Mouse (Mus musculus): ENCODE results near the gene Fcna. TPM values are rescaled to one million over a fixed set of nuclear protein-coding genes. Genes with fewer than 3 reads are reported as not detected.

The Fcna gene
- total RNA-seq, 2 experiments from 2014 or later, result 11.3 to 15.8 TPM

DNA sequence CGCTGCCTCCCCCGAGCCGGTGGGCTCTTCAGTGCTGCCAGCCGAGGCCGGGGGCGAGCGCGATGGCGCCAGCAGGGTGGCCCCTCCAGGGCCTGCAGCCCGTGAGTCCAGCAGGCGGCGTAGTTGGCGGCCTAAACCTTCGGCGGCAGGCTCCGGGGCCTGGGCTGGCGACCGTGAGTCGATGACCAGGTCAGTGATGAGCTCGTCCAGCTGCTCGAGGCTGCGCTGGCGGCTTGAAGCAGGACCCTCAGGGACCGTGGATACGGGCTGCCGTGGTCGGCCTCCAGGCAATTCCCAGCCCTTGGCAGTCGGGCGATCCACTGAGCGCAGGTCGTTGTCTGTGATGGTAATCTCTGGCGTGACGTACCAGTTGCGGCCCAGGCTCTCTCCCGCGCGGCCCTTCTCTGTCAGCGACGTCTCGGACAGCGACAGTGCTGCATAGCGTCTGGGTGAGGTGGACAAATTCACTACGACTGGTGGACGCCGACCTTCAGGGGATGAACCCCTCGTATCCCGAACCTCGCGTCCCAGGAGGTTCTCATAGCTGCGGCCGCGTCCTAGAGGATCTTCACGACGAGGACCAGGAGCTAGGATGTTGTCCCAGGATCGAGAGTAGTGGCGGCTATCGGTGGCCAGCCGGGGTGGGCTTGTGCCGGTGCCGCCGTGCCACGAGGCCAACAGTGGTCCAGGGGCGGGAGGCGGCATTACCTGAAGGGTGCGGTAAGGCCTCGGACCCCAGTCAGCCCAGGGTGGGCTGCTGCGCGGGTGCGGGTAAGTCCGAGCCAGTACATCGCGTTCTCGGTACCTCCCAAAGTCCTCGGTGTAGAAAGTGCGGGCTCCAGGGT lies 49.7 kb downstream of the Fcna start:
- peak; percentile 29 for DNase-seq

DNA sequence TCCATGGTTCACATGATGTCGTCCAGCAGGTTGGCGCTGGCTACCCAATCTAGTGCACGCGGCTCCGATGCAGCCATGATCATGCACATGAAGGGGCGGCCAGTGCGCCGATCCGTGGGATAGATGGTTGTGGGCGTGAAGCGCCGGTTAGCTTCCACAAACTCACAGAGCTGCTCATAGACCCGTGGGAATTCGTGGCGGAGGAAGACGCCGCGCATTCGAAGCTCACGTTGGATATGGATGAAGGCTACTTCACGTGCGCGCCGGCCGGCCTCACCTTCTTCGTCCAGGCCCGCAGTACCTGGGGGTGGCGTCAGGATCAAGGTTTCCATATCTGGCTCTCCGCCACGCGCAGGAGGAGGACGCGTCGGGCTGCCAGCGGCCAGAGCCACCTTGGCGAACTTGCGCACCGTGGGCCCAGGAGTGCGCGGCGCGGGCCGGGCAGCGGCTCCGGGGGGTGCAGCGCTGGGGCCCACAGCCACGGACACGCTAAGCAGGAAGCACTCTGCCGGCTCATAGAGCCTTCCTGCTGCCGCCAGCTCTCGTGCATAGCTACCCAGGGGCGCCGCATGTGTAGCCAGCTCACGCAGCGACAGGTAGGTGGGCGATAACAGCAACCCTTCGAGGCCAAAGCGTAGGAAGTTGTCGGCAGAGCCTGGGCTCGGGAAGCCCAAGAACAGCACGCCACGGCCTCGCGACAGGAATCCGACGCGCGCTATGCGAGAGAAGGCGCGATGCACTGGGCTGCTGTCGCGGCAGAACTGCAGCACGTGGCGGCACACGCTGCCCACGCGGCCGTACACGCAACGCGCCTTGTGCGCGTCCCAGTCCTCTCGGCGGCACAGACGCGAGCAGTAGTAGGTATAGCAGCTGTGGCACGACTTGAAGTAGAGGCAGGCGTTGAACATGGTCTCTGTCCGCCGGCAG lies 50.6 kb downstream of the Fcna start:
- DNase-seq, result peak; percentile 13

DNA sequence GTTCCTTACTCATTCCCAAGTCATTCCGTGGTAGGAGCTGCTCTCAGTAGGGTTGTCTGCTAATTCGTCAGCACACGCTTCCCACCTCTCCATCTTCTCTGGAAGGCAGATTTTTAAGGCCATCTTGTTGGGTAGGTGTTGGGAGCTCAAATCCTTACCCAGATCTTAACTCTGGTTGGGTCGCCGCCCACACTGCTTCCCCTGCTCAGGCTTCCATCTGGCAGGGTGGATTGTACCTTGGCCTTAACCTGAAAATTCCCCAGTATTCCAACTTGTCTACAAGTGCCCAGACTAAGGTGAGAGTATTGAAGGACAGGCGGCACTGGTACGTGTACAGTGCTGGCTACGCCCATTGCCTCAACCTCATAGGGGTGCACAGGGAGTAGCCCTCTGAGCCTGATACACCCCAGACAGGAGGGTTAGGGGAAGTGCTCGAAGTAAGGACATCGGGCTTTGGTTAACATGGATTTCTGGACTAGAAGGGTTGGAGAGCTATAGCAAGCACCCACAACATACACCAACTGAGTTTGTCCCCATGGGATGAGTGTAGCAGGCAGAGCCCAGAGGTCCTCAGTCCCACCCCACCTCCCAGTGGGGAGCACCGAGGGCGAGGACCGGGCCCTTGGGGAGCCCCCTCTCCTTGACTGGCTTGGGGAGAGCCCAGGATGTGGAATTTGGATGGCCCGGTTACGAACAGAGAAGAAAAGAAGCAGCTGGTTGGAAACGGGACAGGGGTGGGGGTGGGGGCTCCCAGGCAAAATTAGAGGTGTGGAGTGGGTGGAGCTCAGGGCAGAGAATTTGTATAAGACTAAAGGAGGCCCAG lies 51.6 kb downstream of the Fcna start:
- DNase-seq, result peak; percentile 9

DNA sequence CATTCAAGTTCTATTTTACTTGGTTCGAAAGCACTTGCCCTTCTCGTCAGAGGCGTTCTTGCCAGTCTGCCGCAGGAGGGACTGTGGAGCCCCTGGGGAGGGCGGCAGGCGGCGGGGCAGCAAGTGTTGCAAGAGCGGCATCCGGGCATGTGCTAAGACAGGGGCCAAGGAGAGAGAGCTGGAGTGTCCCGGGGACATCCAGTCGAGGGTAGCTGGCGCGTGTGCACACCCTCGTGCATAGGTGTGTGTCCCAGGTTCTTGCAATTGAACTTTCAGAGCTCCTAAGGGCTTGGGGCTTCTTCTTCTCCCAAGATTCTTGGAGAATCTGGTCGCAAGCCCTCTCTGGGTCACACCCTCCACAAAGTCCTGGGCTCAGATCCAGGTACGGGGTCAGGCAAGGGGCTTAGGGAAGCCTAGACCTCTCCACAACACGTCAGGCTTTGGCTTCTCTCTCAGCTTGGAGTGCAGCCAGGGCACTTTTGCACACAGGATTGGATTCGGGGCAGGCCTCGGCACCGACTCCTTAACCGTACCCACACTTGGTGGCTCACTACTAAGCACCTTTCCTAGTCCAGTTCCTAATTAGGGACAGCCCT lies 52.3 kb downstream of the Fcna start:
- peak; percentile 75 for DNase-seq

Other genes starting within 250 kb of the Fcna start
- gene Entpd2, start 232.2 kb downstream of the Fcna start, total RNA-seq (2021), result 10 to 100 TPM; 11.7 to 15.1 TPM
- gene Npdc1, start 228.7 kb downstream of the Fcna start, total RNA-seq (2021), result 10 to 100 TPM; 67.8 to 83.9 TPM
- gene Fut7, start 204.8 kb downstream of the Fcna start, total RNA-seq (2021), result 1 to 10 TPM in 1 of 2 experiments, under 1 TPM in 1; 0.67 to 1.1 TPM
- gene Abca2, start 199.3 kb downstream of the Fcna start, total RNA-seq (2021), result 10 to 100 TPM; 21.1 to 27.4 TPM
- under 1 TPM; 0.90 to 0.91 TPM for gene Clic3, start 171.2 kb downstream of the Fcna start, total RNA-seq (2021)
- 10 to 100 TPM; 33.1 to 42.3 TPM for gene Paxx, start 166.9 kb downstream of the Fcna start, total RNA-seq (2021)
- gene Ptgds, start 158.0 kb downstream of the Fcna start, total RNA-seq (2021), result 1 to 10 TPM; 3.8 to 3.9 TPM
- gene Lcn12, start 134.1 kb downstream of the Fcna start, total RNA-seq (2021), result not detected
- gene Fbxw5, start 127.3 kb downstream of the Fcna start, total RNA-seq (2021), result 10 to 100 TPM; 73.1 to 88.8 TPM
- gene C8g, start 126.3 kb downstream of the Fcna start, total RNA-seq (2021), result 10 to 100 TPM; 16.8 to 42.9 TPM
- gene Traf2, start 81.1 kb downstream of the Fcna start, total RNA-seq (2021), result 10 to 100 TPM; 18.0 to 22.7 TPM
- gene Edf1, start 70.2 kb downstream of the Fcna start, total RNA-seq (2021), result 100 to 1,000 TPM; 266 to 285 TPM
- 1 to 10 TPM; 1.6 to 6.3 TPM for gene Mamdc4, start 53.2 kb downstream of the Fcna start, total RNA-seq (2021)
- 10 to 100 TPM; 63.5 to 82.8 TPM for gene Phpt1, start 52.8 kb downstream of the Fcna start, total RNA-seq (2021)
- 1 to 10 TPM; 1.8 to 2.2 TPM for gene Ajm1, start 46.3 kb downstream of the Fcna start, total RNA-seq (2021)
- gene Rabl6, start 19.5 kb downstream of the Fcna start, total RNA-seq (2021), result 10 to 100 TPM; 70.0 to 88.5 TPM
- not detected for gene Ccdc183, start 10.4 kb downstream of the Fcna start, total RNA-seq (2021)
- 10 to 100 TPM; 28.2 to 30.8 TPM for gene Tmem141, start 6.0 kb downstream of the Fcna start, total RNA-seq (2021)
- gene Lcn8, start 25.1 kb upstream of the Fcna start, total RNA-seq (2021), result 1 to 10 TPM in 1 of 2 experiments, not detected in 1; 1.6 TPM
- gene Lcn5, start 29.9 kb upstream of the Fcna start, total RNA-seq (2021), result not detected
- gene Lcn6, start 48.8 kb upstream of the Fcna start, total RNA-seq (2021), result not detected
- gene Lcn10, start 54.7 kb upstream of the Fcna start, total RNA-seq (2021), result not detected
- 1 to 10 TPM; 2.4 to 2.6 TPM for gene Obp2a, start 72.0 kb upstream of the Fcna start, total RNA-seq (2021)
- 10 to 100 TPM; 40.8 to 42.7 TPM for gene Bmyc, start 78.7 kb upstream of the Fcna start, total RNA-seq (2021)
- not detected for gene Obp2b, start 109.0 kb upstream of the Fcna start, total RNA-seq (2021)
- gene Lcn3, start 137.5 kb upstream of the Fcna start, total RNA-seq (2021), result not detected
- not detected for gene Lcn11, start 149.0 kb upstream of the Fcna start, total RNA-seq (2021)
- gene Gm13539, start 154.2 kb upstream of the Fcna start, total RNA-seq (2021), result not detected
- not detected for gene Glt6d1, start 187.8 kb upstream of the Fcna start, total RNA-seq (2021)
- gene Lcn9, start 195.1 kb upstream of the Fcna start, total RNA-seq (2021), result not detected
- gene Sohlh1, start 219.2 kb upstream of the Fcna start, total RNA-seq (2021), result not detected
- 1 to 10 TPM; 4.0 to 7.2 TPM for gene Kcnt1, start 235.7 kb upstream of the Fcna start, total RNA-seq (2021)